Mouse (Mus musculus) kidney, adult 11 months (tissue): ENCODE measurements around the gene Etnk2.

ENCODE experiments used
- DNase-seq: peaks from one replicate; pipeline ENCODE4 v3.0.0; 2022

Etnk2 gene

GRCm38 (mm10) chr1:133418164-133418800 is 54.9 kb downstream of the Etnk2 start:
- DNase-seq = peak; percentile 91

- no peak for DNase-seq
Measured at GRCm38 (mm10) chr1:133419178-133419834, 55.9 kb downstream of the Etnk2 start.

GRCm38 (mm10) chr1:133420491-133420890 is 57.1 kb downstream of the Etnk2 start:
- DNase-seq = no peak

GRCm38 (mm10) chr1:133421061-133421460 is 57.7 kb downstream of the Etnk2 start:
- DNase-seq = no peak

- DNase-seq = no peak
Measured at GRCm38 (mm10) chr1:133421975-133422570, 58.7 kb downstream of the Etnk2 start.

- DNase-seq = no peak
Measured at GRCm38 (mm10) chr1:133422615-133423161, 59.3 kb downstream of the Etnk2 start.

GRCm38 (mm10) chr1:133423166-133423542 is 59.8 kb downstream of the Etnk2 start:
- DNase-seq = no peak

GRCm38 (mm10) chr1:133423543-133424480 is 60.4 kb downstream of the Etnk2 start, which contains the start of gene Sox13:
Gene Sox13 (minus strand): TSS chr1:133424377.
- peak; percentile 78 for DNase-seq

GRCm38 (mm10) chr1:133424547-133425140 is 61.3 kb downstream of the Etnk2 start:
- DNase-seq = peak; percentile 24
